Mouse (Mus musculus) liver, embryonic 14.5 days (tissue): ENCODE results near the gene Sec22a. TPM values are rescaled to one million over a fixed set of nuclear protein-coding genes. Genes with fewer than 3 reads are reported as not detected.

Experiments
- ATAC-seq: fragments of 200-750 bp; cut with Nextera tagmentation; 2 replicates; pipeline ENCODE4 v1.8.0; 2017; ENCODE audit warnings: moderate number of reproducible peaks, mild to moderate bottlenecking, moderate library complexity; ENCODE audit not compliant: insufficient read depth
- DNase-seq, 3 experiments: peaks; one replicate each; pipeline ENCODE4 v3.0.0-alpha.2; 2012 to 2013; ENCODE audit warnings: low read depth in 3 of 3, low spot score in 3 of 3
- H3K27ac ChIP-seq: fragments of 300-500 bp; sonication (generic); 2 replicates; pipeline ENCODE4 v1.5.1; 2014; ENCODE audit warnings: moderate library complexity, mild to moderate bottlenecking, control low read depth, inconsistent platforms
- H3K27me3 ChIP-seq: fragments of 300-500 bp; sonication (generic); 2 replicates; pipeline ENCODE4 v1.6.1; 2014; ENCODE audit warnings: mild to moderate bottlenecking, low read length, moderate library complexity; ENCODE audit not compliant: control insufficient read depth, insufficient read depth
- H3K36me3 ChIP-seq: fragments of 300-500 bp; sonication (generic); replicated peaks from 2 replicates; pipeline ENCODE4 v1.6.1; 2014; ENCODE audit warnings: low read depth; ENCODE audit not compliant: control insufficient read depth, insufficient read depth
- H3K4me1 ChIP-seq, 2 experiments: fragments of 200-500 bp in 1 of 2; fragments of 300-500 bp in 1 of 2; sonication (generic) in 1 of 2; replicated peaks; 2 replicates each; pipeline ENCODE4 v1.6.1; 2012 to 2014; ENCODE audit warnings: antibody characterized with exemption in 1 of 2, inconsistent platforms in 1 of 2, low read length in 1 of 2; ENCODE audit not compliant: control insufficient read depth in 2 of 2, insufficient read depth in 2 of 2
- H3K4me2 ChIP-seq: fragments of 300-500 bp; sonication (generic); 2 replicates; pipeline ENCODE4 v1.6.1; 2014; ENCODE audit warnings: low read depth, mild to moderate bottlenecking, control low read depth, moderate library complexity
- H3K4me3 ChIP-seq, 2 experiments: fragments of 200-500 bp in 1 of 2; fragments of 300-500 bp in 1 of 2; sonication (generic) in 1 of 2; 2 replicates each; pipeline ENCODE4 v1.5.1; 2012 to 2014; ENCODE audit warnings: low read depth in 2 of 2, low read length in 2 of 2, mild to moderate bottlenecking in 2 of 2, control low read depth in 1 of 2, inconsistent platforms in 1 of 2, moderate library complexity in 1 of 2; ENCODE audit not compliant: insufficient read depth in 1 of 2
- H3K9ac ChIP-seq: fragments of 300-500 bp; sonication (generic); replicated peaks from 2 replicates; pipeline ENCODE4 v1.6.1; 2014; ENCODE audit warnings: mild to moderate bottlenecking, control low read depth, moderate library complexity
- H3K9me3 ChIP-seq: fragments of 300-500 bp; sonication (generic); 2 replicates; pipeline ENCODE4 v1.6.1; 2016; ENCODE audit warnings: low read length, mixed read lengths; ENCODE audit not compliant: control insufficient read depth
- CTCF ChIP-seq: IDR thresholded peaks from 2 replicates; pipeline ENCODE4 v1.5.1; 2016; ENCODE audit warnings: antibody characterized with exemption, low read depth, control low read depth
- EP300 ChIP-seq: IDR thresholded peaks from 2 replicates; pipeline ENCODE4 v1.6.1; 2016; ENCODE audit warnings: antibody characterized with exemption, low read depth
- WGBS: fragments of 180-500 bp; shearing (Covaris S2); extraction: QIAGEN DNeasy Blood & Tissue Kit; methylation state at CpG from one replicate; pipeline ENCODE4 v1.1.7; 2014; ENCODE audit not compliant: insufficient replicate concordance; 5-methylcytosine and 5-hydroxymethylcytosine counted together
- polyA plus RNA-seq, 2 experiments: library from polyadenylated mRNA; depleted of rRNA in 1 of 2; stranded (reverse) in 1 of 2; unstranded in 1 of 2; fragments of >200 nt; fragmentation: Nextera tagmentation in 1 of 2; extraction: Ambion mirVana in 1 of 2; gene quantifications; 2 replicates each; pipeline versions ENCODE4 v1.2.1 to v1.2.3; 2012 to 2014

Gene Sec22a
- polyA plus RNA-seq, 2 experiments = 2.7 to 11.9 TPM

GRCm38 (mm10) chr16:35315496-35315895, 48.2 kb downstream of the Sec22a start:
- ATAC-seq (no peak), DNase-seq (no peak)
- Histone ChIP-seq H3K36me3 (no peaks in the 10 kb centered on the region), H3K27ac (no peak overlapping the region), H3K4me1 (peaks cover 0 to 3% of the 10 kb centered on the region in 2 experiments; a peak in 1 of 4 replicates), H3K27me3 (no peaks in the 10 kb centered on the region), H3K9ac (no peak overlapping the region), H3K9me3 (no peaks in the 10 kb centered on the region), H3K4me2 (no peak overlapping the region), H3K4me3 (no peak overlapping the region)
- no peak for TF ChIP-seq CTCF
- no peak for TF ChIP-seq EP300
- 68% methylated on average over 3 of the region's 3 CpGs for WGBS

GRCm38 (mm10) chr16:35311586-35311985, 52.1 kb downstream of the Sec22a start:
- DNase-seq (no peak), ATAC-seq (no peak)
- WGBS = 73% methylated on average over 8 of the region's 8 CpGs
- Histone ChIP-seq H3K4me3 (no peak overlapping the region), H3K4me2 (no peak overlapping the region), H3K9ac (no peak overlapping the region), H3K27me3 (no peaks in the 10 kb centered on the region), H3K27ac (no peak overlapping the region), H3K36me3 (no peaks in the 10 kb centered on the region), H3K9me3 (no peaks in the 10 kb centered on the region), H3K4me1 (peaks cover 0 to 7% of the 10 kb centered on the region in 2 experiments; a peak in 1 of 4 replicates)
- TF ChIP-seq CTCF (no peak), EP300 (no peak)

- Histone ChIP-seq H3K4me1 (peaks cover 0 to 7% of the 10 kb centered on the region in 2 experiments; a peak in 1 of 4 replicates), H3K27me3 (no peaks in the 10 kb centered on the region), H3K4me3 (no peak overlapping the region), H3K36me3 (no peaks in the 10 kb centered on the region), H3K9ac (no peak overlapping the region), H3K27ac (no peak overlapping the region), H3K4me2 (no peak overlapping the region), H3K9me3 (no peaks in the 10 kb centered on the region)
- 55% methylated on average over 2 of the region's 2 CpGs for WGBS
- TF ChIP-seq EP300 (no peak), CTCF (no peak)
- DNase-seq (no peak), ATAC-seq (no peak)
Measured at GRCm38 (mm10) chr16:35310551-35311110, 53.1 kb downstream of the Sec22a start.

- Histone ChIP-seq H3K27me3 (no peaks in the 10 kb centered on the region), H3K9ac (no peak overlapping the region), H3K9me3 (no peaks in the 10 kb centered on the region), H3K4me1 (peaks cover 0 to 7% of the 10 kb centered on the region in 2 experiments; a peak in 1 of 4 replicates), H3K4me3 (no peak overlapping the region), H3K27ac (no peak overlapping the region), H3K4me2 (no peak overlapping the region), H3K36me3 (no peaks in the 10 kb centered on the region)
- 45% methylated on average over 4 of the region's 4 CpGs for WGBS
- no peak for ATAC-seq
- TF ChIP-seq EP300 = no peak
- no peak for TF ChIP-seq CTCF
- DNase-seq = no peak
Measured at GRCm38 (mm10) chr16:35309634-35310033, 54.1 kb downstream of the Sec22a start.

GRCm38 (mm10) chr16:35308486-35309143, 55.1 kb downstream of the Sec22a start:
- WGBS = 68% methylated on average over 6 of the region's 6 CpGs
- no peak for DNase-seq
- ATAC-seq = 0 out of 2 replicates have a peak, but pooled peaks have one; percentile 28

More at GRCm38 (mm10) chr16:35308486-35309143, 55.1 kb downstream of the Sec22a start:
- no peak overlapping the region for H3K9ac ChIP-seq
- peaks cover 0 to 7% of the 10 kb centered on the region in 2 experiments; a peak in 1 of 4 replicates for H3K4me1 ChIP-seq
- no peaks in the 10 kb centered on the region for H3K27me3 ChIP-seq
- H3K4me3 ChIP-seq = no peak overlapping the region
- H3K36me3 ChIP-seq = no peaks in the 10 kb centered on the region
- H3K9me3 ChIP-seq = no peaks in the 10 kb centered on the region
- no peak overlapping the region for H3K4me2 ChIP-seq
- TF ChIP-seq EP300 = no peak
- no peak overlapping the region for H3K27ac ChIP-seq
